In genomic region chr13:42826602-42827001, GRCm38 (mm10) we compare ENCODE assay signal across 7 mouse cellular contexts.
A peak's percentile ranks its signal among the peaks of the same experiment; 100 is the strongest.
DNase-seq lines count a peak whose midpoint lies in the region; ATAC-seq and TF ChIP-seq lines count a peak whose summit lies in the region.

No protein-coding gene starts in this region.

- WGBS in forebrain, embryonic 10.5 days, result 61% methylated on average over 8 of the region's 8 CpGs

- POLR2A ChIA-PET in Patski (lab: Charles Lee), result interaction anchor here (0.6 kb wide), 1 partner anchor 142 kb away, joined by 5 read pairs; no protein-coding TSS in a partner anchor

- DNase-seq in layer of hippocampus, adult 2 months (ENCODE audit: low spot score in 2 of 2), result peak; percentile 44 to 55
- DNase-seq in layer of hippocampus, adult 9-11 months, result no peak
- DNase-seq in CH12.LX (ENCODE audit: extremely low read depth), result peak; percentile 37
- no peak for DNase-seq in Patski (ENCODE audit: low read depth, low spot score)
- peak; percentile 51 for DNase-seq in lung, postnatal 10 days
- DNase-seq in forebrain, embryonic 10.5 days (ENCODE audit: extremely low spot score, low spot score), result no peak

- peaks cover 8 to 18% of the 10 kb centered on the region in 2 experiments for H3K4me1 ChIP-seq in CH12.LX (ENCODE audit: control insufficient read depth in 1 of 2, insufficient read depth in 2 of 2)
- H3K4me1 ChIP-seq in cortical plate, adult 2 months (ENCODE audit: control insufficient read depth, insufficient read depth, low read length), result peaks cover 13% of the 10 kb centered on the region
- H3K4me1 ChIP-seq in forebrain, embryonic 10.5 days, result peaks cover 28% of the 10 kb centered on the region

- in situ Hi-C loops in CH12.LX (cut with MboI; ENCODE audit: low pct_ligation_motif_present, low pct_unique_long_range_greater_than_20kb, low sequenced_read_pairs), result no loop called here
- in situ Hi-C loops in Patski (cut with MboI; ENCODE audit: low pct_unique_long_range_greater_than_20kb), result no loop called here

- TF ChIP-seq POLR2A in CH12.LX (IDR thresholded peaks at IDR 0.05; ENCODE audit: low read depth, low read length), result no peak
- TF ChIP-seq POLR2A in cortical plate, adult 2 months (IDR thresholded peaks at IDR 0.05; ENCODE audit: extremely low read depth, insufficient read depth, low read length), result no peak

- H3K27me3 ChIP-seq in CH12.LX (replicated peaks) (no peaks in the 10 kb centered on the region), Patski (no peaks in the 10 kb centered on the region)
- no peaks in the 10 kb centered on the region for H3K27me3 ChIP-seq in forebrain, embryonic 10.5 days (ENCODE audit: poor library complexity, severe bottlenecking)

- H3K27ac ChIP-seq in layer of hippocampus, adult 2 months, result no peak overlapping the region
- no peak overlapping the region for H3K27ac ChIP-seq in CH12.LX (ENCODE audit: insufficient read depth, low read depth)
- no peak overlapping the region for H3K27ac ChIP-seq in cortical plate, adult 2 months (ENCODE audit: insufficient read depth, low read length)
- no peak overlapping the region for H3K27ac ChIP-seq in forebrain, embryonic 10.5 days

- dilution Hi-C loops in CH12.LX (cut with MboI; ENCODE audit: extremely low pct_ligation_motif_present, extremely low pct_unique_long_range_greater_than_20kb, low sequenced_read_pairs), result no loop called here

- CTCF ChIA-PET in Patski (lab: Charles Lee), result no interaction called here

- ATAC-seq in Patski, result no peak

- TF ChIP-seq RAD21 in CH12.LX (IDR thresholded peaks at IDR 0.05; ENCODE audit: low read depth, low read length), result no peak

- H3K4me2 ChIP-seq in CH12.LX (ENCODE audit: insufficient read depth, low read depth, poor library complexity, severe bottlenecking), result no peak overlapping the region

- no peak for TF ChIP-seq EP300 in CH12.LX (IDR thresholded peaks at IDR 0.05; ENCODE audit: low read length)

- peaks cover 12% of the 10 kb centered on the region for H3K9me3 ChIP-seq in CH12.LX (replicated peaks; ENCODE audit: low read length)
- H3K9me3 ChIP-seq in forebrain, embryonic 10.5 days, result 0 out of 2 replicates have a peak, but pooled peaks cover 3% of the 10 kb centered on the region

- H3K9ac ChIP-seq in CH12.LX (ENCODE audit: insufficient read depth, low read depth), result no peak overlapping the region

- H3K36me3 ChIP-seq in CH12.LX (replicated peaks in 1 of 2; ENCODE audit: control insufficient read depth in 1 of 2, insufficient read depth in 1 of 2, low read length in 1 of 2), result no peaks in the 10 kb centered on the region
- no peaks in the 10 kb centered on the region for H3K36me3 ChIP-seq in forebrain, embryonic 10.5 days (replicated peaks)

- H3K79me2 ChIP-seq in CH12.LX (replicated peaks; ENCODE audit: control insufficient read depth, extremely low read depth, insufficient read depth, poor library complexity, severe bottlenecking), result no peaks in the 10 kb centered on the region

- TF ChIP-seq CTCF in layer of hippocampus, adult 2 months (conservative IDR thresholded peaks at IDR 0.05), result peak; percentile 89
- TF ChIP-seq CTCF in CH12.LX (conservative IDR thresholded peaks at IDR 0.05 in 1 of 2, IDR thresholded peaks at IDR 0.05 in 1 of 2; ENCODE audit: low read depth in 2 of 2, low read length in 2 of 2) (peak; percentile 58 to 81), Patski (IDR thresholded peaks at IDR 0.05) (peak; percentile 58)
- peak; percentile 57 for TF ChIP-seq CTCF in cortical plate, adult 2 months (IDR thresholded peaks at IDR 0.05; ENCODE audit: extremely low read depth, insufficient read depth, low read length)

- H3K4me3 ChIP-seq in layer of hippocampus, adult 2 months, result no peak overlapping the region
- no peak overlapping the region for H3K4me3 ChIP-seq in CH12.LX (replicated peaks in 1 of 3; ENCODE audit: low read depth in 2 of 3, low read length in 2 of 3, poor library complexity in 1 of 3)
- H3K4me3 ChIP-seq in cortical plate, adult 2 months (ENCODE audit: insufficient read depth, low read length), result no peak overlapping the region
- H3K4me3 ChIP-seq in forebrain, embryonic 10.5 days, result no peak overlapping the region

TF ChIP-seq in CH12.LX, 34 proteins besides CTCF, POLR2A, EP300 and RAD21:
- TF ChIP-seq GABPA (IDR thresholded peaks at IDR 0.05; ENCODE audit: insufficient replicate concordance, low read depth, low read length) (no peak), IRF4 (IDR thresholded peaks at IDR 0.05; ENCODE audit: low read depth, low read length) (no peak), PAX5 (IDR thresholded peaks at IDR 0.05; ENCODE audit: low read length) (no peak), ZC3H11A (IDR thresholded peaks at IDR 0.05; ENCODE audit: low read depth, low read length) (no peak)
TF ChIP-seq in CH12.LX: peak in this region for 0.

Comparison
In these comparisons a context has a peak if more than half of its experiments do, and no peak if none do; other contexts are left out.
1. DNase-seq: peak in layer of hippocampus, adult 2 months (2 of 2), CH12.LX (single experiment) and lung, postnatal 10 days (single experiment); none in layer of hippocampus, adult 9-11 months (single experiment), Patski (single experiment) and forebrain, embryonic 10.5 days (single experiment).
2. Peak in every context shown above with its lines, with median percentiles within 50 percentile points of each other: CTCF ChIP-seq.